Mouse (Mus musculus): Measurements from ENCODE around the gene Sgcd. TPM values are rescaled to one million over a fixed set of nuclear protein-coding genes. Genes with fewer than 3 reads are reported as not detected.

The Sgcd gene
- total RNA-seq (2015; ENCODE audit: low replicate concordance) = not detected in 2 replicates
- total RNA-seq (2017; ENCODE audit: low replicate concordance) = not detected in 2 replicates

DNA sequence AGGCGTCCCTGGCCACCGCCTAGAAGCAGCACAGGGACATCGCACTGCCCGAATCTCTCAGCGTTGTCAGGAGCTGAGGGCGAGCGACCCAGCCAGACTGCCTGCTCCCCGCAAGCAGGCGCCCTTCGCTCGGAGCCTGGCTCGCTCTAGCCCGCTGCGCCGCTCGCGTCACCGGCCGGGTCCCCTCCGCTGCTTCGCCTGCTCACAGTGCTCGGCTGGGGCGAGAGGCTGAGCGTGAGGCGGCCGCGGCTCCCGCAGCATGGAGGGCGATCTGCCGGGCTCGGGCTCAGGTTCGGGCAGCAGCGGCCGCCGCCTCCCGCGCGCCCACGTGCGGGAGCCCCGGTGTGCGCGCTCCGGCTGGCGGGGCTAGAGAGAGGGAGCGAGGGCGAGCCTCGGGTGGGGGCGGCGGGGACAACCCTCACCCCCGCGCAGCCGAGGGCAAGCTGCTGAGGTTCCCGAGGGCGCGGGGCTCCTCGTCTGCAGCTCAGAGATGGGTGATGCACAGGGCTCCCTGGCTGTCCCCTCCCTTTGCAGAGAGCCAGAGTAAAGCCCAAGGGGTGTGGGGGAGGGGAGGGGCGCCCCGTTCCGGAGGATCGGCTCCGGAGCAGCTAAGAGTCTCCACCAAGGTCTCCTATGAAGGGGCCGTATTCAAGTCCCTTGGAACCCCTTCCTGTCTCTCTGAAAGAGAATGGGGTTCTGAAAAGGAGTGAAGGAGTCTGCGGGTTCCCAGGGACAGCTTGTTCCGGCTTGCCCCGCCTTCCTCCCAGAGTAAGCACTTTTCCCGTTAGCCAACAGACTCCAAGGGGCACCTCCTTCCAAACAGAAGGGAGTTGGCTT is at the start of gene Sgcd:
Gene Sgcd, minus strand, starts transcription at position 273 of the 837 bp plus-strand sequence.
- no peak for ATAC-seq (replicated peaks; ENCODE audit: low FRiP score, poor library complexity, severe bottlenecking)

DNA sequence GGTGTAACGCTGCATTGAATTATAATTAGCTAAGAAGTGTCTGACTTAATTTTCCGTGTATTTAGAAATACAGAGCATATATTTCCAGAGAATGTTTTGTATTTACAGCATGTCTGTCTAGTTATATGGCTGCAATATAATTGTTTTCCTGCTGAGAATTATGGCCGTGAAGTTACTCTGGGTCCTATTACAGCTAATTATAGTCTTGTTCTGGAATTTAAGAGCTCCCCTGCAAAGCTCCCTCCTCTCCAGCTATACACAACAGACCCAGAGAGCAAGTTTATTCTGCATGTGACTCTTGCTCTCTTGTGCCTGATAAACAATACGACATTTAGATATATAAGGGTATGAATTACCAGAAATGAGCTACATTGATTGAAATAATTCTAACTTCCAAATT is 49.3 kb upstream of the Sgcd start:
- no peak for ATAC-seq (replicated peaks; ENCODE audit: low FRiP score, poor library complexity, severe bottlenecking)

GRCm38 (mm10) chr11:48012836-48013235 is 24.1 kb upstream of the Sgcd start:
- ATAC-seq (replicated peaks; ENCODE audit: low FRiP score, poor library complexity, severe bottlenecking) = no peak

DNA sequence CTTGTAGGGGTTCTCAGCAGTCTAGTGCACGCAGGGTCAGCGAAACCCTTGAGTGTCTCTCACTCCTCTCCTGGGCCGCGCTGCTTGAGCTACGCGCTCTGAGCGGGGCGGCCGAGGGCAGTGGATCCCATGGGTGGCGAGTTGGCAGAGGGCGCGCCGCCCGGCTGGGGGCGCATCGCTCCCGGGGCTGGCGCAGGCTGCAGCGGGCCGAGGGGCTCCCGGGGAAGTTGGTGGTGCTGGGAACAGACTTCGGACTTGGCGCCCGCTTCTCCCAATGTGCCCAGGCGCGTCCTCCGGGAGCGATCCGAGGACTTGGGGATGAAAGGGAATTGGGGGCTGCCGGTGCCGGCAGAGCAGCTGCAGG is 454 bp downstream of the Sgcd start:
- no peak for ATAC-seq (replicated peaks; ENCODE audit: low FRiP score, poor library complexity, severe bottlenecking)

- no peak for ATAC-seq (replicated peaks; ENCODE audit: low FRiP score, poor library complexity, severe bottlenecking)
Observed at GRCm38 (mm10) chr11:47987893-47988267, 889 bp downstream of the Sgcd start.

- ATAC-seq (replicated peaks; ENCODE audit: low FRiP score, poor library complexity, severe bottlenecking) = no peak
Observed at GRCm38 (mm10) chr11:47987251-47987892, 1.4 kb downstream of the Sgcd start.

DNA sequence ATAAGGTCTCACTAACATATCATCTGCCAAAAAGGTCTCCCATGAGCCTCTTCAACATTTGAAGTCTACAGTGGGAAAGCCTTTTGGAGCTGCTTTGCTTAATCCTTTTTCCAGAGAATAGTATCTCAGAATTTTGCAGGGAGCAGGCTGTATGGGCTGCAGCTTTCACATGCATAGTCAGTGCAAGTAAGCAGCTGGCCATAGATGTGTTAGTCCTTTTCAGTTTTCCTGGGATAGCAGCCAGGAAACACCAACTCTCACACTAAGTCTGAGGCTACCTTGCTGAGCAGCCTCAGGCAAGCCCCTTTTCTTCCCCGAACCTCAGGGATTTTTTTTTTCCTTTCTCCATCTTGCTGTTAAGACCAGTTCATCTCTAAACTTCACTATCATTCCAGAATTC is 6.6 kb downstream of the Sgcd start:
- ATAC-seq (replicated peaks; ENCODE audit: low FRiP score, poor library complexity, severe bottlenecking) = no peak

DNA sequence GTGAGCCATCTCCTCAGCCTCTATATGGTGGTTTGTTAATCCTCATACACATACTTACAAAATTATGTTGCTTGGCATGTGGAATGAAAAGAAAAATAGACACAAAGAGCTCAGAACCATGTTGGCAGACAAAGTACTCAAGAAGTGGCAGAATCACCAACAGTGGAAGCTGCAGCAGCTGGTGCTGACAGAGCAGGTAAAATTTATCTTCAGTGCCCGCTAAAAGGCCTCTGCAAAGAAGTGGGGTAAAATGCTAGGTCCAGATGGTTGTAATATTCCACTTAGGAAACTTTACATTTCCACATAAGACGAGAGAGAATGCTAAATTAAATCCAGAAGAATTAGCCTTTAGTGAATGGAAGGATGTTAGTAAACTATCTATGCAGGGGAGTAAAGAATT is 7.7 kb downstream of the Sgcd start:
- ATAC-seq (replicated peaks; ENCODE audit: low FRiP score, poor library complexity, severe bottlenecking) = no peak

- no peak for ATAC-seq (replicated peaks; ENCODE audit: low FRiP score, poor library complexity, severe bottlenecking)
Observed at GRCm38 (mm10) chr11:47953291-47953690, 35.5 kb downstream of the Sgcd start.

DNA sequence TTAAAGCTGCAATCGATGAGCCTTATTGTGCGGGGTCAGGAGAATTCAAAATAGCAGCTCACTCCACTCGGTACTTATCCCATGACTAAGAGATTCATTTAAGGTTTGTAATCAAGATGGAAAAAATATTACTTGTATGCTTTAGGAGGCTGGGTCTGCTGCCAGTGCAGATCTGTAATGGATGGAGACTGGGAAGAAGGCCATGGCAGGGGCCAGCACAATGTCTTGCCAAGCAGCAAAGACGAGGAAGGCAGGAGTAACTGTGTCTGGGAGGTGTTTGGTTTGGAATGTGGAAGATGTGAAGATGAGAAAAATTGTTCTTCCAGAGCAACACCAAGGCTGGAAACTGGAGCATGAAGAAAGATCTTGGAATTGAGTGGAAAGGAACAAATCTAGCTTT is 36.4 kb downstream of the Sgcd start:
- no peak for ATAC-seq (replicated peaks; ENCODE audit: low FRiP score, poor library complexity, severe bottlenecking)

DNA sequence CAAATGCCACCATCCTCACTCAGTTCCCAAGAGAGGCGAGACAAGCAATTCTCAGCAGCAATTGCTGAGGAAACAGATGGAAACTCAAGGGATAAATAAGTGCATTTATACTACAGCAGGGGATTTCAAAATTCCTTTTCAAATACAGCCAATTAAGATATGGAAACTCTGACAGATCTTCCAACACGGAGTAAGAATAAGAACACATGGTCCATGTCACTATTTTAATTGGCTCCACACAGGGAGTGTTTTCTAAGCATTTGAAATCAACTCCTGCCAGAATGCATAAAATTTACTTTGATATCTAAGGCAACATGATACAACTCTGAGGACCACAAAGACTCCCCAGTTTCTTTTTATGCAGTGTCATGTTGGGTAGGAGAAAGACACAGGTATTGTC is 49.0 kb downstream of the Sgcd start:
- no peak for ATAC-seq (replicated peaks; ENCODE audit: low FRiP score, poor library complexity, severe bottlenecking)

DNA sequence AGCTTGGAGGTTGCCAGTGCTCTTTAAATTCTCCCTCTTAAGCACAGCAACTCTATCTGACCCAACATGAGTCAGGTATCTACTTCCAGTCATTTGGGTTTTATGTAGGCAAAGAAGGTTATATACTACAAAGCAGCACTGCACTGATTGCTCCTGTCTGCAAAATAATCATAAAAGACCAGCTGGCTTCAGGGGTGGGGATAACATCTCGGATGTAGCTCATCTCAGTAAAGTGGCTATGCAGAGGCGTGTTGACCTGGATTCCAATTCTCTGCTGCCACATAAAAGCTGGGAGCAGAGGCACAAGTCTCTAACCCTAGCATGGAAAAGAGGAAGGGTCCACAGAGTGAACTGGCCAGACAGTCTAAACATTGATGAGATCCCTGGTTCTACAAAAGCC is 71.2 kb downstream of the Sgcd start:
- no peak for ATAC-seq (replicated peaks; ENCODE audit: low FRiP score, poor library complexity, severe bottlenecking)

DNA sequence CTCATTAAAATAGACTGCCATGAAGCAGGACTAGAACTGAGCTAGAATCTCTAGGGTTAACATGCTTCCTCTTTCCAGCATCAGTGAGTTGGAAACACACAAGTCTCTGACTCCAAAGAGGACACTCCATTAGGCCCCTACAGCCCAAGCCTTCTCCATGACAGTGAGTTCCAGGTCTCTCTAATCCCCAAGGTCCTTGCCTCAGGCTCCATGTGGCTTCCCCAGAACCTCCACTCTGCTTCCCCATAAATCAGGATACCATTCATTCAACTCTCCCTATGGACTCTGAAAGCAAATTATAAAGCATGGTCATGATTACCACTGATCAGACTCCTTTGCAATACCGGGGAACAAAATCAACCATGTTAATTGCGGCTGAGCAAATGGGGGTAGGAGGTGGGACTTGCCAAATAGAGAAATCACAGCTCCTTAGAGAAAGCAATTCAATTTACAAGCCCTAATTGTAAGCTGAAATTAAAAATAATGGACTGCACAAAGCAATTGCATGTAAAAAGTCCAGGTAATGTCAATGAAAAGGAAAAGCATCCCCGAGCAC is 97.1 kb downstream of the Sgcd start:
- no peak for ATAC-seq (replicated peaks; ENCODE audit: low FRiP score, poor library complexity, severe bottlenecking)

- ATAC-seq (replicated peaks; ENCODE audit: low FRiP score, poor library complexity, severe bottlenecking) = no peak
Observed at GRCm38 (mm10) chr11:47890315-47890714, 98.5 kb downstream of the Sgcd start.

DNA sequence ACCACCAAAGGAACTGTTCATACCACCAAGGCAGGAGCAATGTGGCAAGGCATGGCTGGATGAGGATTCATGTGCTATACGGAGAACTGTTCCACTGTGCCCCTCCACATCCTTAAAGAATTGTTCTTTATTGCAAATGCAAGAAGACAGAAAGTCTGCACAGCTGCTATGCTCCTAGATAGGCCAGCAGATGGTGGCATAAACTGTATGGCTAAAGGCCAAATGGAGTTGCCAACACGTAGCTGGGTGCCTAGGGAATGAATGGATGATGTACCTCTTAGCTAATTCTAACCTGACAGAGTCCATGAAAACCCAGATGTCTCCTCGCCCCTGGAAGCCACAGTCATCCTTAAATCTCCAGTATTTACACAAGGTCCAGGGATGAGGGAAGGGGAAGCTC is 103.5 kb downstream of the Sgcd start:
- ATAC-seq (replicated peaks; ENCODE audit: low FRiP score, poor library complexity, severe bottlenecking) = no peak

DNA sequence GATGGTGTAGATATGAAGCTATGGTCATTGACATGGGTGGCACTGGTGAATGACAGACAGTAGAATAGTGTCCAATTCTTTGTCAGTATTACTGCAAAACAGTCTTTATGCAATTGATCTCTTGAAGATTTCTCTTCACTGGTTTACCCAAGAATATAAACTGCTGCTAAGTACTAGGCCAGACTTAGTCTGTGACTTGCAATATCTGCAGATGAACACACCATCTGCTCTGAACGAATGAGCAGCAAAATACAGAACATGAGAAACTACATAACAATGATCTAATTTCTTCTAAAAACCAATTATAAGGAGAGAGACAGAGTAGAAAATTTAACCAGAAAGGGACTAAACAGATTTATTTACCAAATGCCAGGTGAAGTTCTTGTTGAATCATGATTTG is 105.2 kb downstream of the Sgcd start:
- no peak for ATAC-seq (replicated peaks; ENCODE audit: low FRiP score, poor library complexity, severe bottlenecking)

GRCm38 (mm10) chr11:47876633-47877170 is 112.1 kb downstream of the Sgcd start:
- no peak for ATAC-seq (replicated peaks; ENCODE audit: low FRiP score, poor library complexity, severe bottlenecking)

DNA sequence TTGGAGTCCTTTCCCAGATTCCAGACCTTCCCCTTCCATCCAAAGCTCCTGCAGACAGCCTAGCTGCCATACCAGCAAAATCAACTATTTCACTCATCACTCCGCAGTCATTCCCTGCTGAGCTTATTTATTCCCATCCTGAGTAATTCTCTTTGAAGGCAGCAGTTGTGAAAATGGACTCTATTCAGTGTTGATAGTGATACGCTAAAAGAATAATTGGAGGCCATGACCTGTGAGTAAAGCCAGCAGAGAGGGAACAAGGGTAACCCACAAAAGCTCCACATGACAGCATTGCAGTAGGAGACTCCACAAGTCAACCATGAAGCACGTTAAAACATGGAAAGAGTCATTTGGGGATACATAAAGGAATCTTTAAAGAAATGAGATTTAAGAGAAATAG is 142.9 kb downstream of the Sgcd start:
- ATAC-seq (replicated peaks; ENCODE audit: low FRiP score, poor library complexity, severe bottlenecking) = no peak

DNA sequence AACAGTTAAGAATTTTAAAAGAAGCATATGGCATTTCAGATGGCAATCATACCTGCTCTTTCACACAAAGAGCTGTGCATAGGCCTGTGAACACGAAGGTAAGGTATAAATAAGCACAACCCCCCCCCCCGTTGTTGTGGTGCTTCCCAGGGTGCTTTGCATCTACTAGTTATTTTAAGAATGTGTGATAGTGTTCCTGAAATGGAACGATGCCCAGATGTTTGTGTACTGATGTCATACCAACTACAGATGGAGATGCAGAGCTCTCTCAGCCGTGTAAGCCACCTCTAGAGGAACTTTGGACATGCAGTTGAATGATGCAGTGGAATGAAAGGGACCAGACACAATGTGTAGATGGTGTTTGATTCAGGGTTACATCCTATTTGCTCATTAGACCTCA is 155.5 kb downstream of the Sgcd start:
- no peak for ATAC-seq (replicated peaks; ENCODE audit: low FRiP score, poor library complexity, severe bottlenecking)

GRCm38 (mm10) chr11:47810307-47810706 is 178.5 kb downstream of the Sgcd start:
- no peak for ATAC-seq (replicated peaks; ENCODE audit: low FRiP score, poor library complexity, severe bottlenecking)

All from erythroid progenitor cell, adult 5-6 weeks (primary cell).